Mouse (Mus musculus) liver, adult 2 months (tissue): ENCODE measurements around the gene Cad.

Experiments
- CTCF ChIP-seq: fragments of 200-500 bp; IDR thresholded peaks from 2 replicates; pipeline ENCODE4 v1.5.1; 2011; ENCODE audit warnings: low read depth, low read length, control low read depth
- POLR2A ChIP-seq: fragments of 200-500 bp; IDR thresholded peaks from 2 replicates; pipeline ENCODE4 v1.6.1; 2011; ENCODE audit warnings: low read length, control low read depth; ENCODE audit not compliant: insufficient read depth; ENCODE audit errors: extremely low read depth

DNA sequence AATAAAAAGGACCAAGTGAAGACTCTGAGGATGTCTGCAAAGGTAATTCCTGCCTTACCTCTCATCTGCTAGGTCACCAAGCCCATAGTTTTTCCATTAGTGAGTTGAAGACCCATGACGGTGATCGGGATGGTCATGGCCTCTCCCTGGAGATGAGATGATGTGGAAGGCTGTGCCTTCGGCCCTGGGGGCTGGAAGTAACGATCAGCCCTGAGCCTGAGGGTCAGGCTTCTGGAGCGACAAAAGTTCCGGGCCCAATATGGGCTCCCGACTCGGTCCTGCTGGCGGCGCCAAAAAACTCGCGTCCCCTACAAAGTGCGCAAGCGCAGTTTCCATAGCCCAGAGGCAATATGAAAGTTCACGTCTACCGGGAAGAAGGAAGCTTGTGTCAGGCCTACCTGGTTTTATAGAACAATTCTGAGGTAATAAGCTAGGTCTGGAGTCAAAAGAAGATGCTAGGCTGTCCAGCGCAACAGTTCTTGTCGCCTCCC, 53.5 kb downstream of the Cad start, which contains the start of gene Slc30a3:
- TF ChIP-seq CTCF (no peak), POLR2A (no peak)
